Comparison of ENCODE assay signal across 14 mouse cellular contexts in the genomic region with DNA sequence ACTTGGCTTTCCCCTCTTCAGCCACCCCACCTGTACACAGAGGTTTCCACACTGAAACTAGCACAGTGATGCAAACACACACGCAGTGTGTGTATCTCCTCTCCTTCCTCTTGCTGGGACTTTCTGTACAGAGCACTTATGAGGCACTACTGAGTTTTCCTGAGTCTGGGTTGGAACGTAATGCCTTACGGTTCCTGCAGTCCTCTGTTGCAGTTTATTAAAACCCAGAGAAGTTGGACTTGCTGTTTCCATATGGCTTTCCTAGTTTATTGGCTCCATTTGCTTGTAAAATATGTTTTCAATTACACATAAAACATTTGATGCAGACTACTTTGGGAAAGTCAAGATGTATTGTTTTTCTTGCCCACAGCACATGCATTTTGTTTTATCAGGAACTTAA.
"Had no signal": no experiment of that assay in that cellular context is flagged by ENCODE, and none has a peak within 500 bp of the region (broad histone marks: within the 10 kb centered on the region; RNA-seq: fewer than 3 reads in every experiment).

No protein-coding gene starts in this region.

- H3K27me3 ChIP-seq: intestine, embryonic 15.5 days; kidney, embryonic 15.5 days; midbrain, embryonic 13.5 days; neural tube, embryonic 12.5 days; stomach, embryonic 15.5 days had no signal

- H3K4me3 ChIP-seq: intestine, embryonic 15.5 days; kidney, embryonic 15.5 days; left cerebral cortex, adult 2 months; midbrain, embryonic 13.5 days; myocyte; neural tube, embryonic 12.5 days; stomach, embryonic 15.5 days had no signal

- DNase-seq: kidney, adult 18-20 months; kidney, postnatal 25 days; liver; lung, adult 18-20 months; thymus, adult 2 months; thymus, postnatal 36 days had no signal

- ATAC-seq: intestine, embryonic 15.5 days; midbrain, embryonic 13.5 days had no signal

- H3K27ac ChIP-seq: intestine, embryonic 15.5 days; kidney, embryonic 15.5 days; left cerebral cortex, adult 2 months; liver, embryonic 14.5 days; midbrain, embryonic 13.5 days; neural tube, embryonic 12.5 days; stomach, embryonic 15.5 days had no signal

- H3K9me3 ChIP-seq: intestine, embryonic 15.5 days; kidney, embryonic 15.5 days; midbrain, embryonic 13.5 days; neural tube, embryonic 12.5 days; stomach, embryonic 15.5 days had no signal

- H3K9ac ChIP-seq: intestine, embryonic 15.5 days; kidney, embryonic 15.5 days; liver, embryonic 14.5 days; midbrain, embryonic 13.5 days; neural tube, embryonic 12.5 days; stomach, embryonic 15.5 days had no signal

- H3K4me1 ChIP-seq: intestine, embryonic 15.5 days; kidney, embryonic 15.5 days; midbrain, embryonic 13.5 days; neural tube, embryonic 12.5 days; stomach, embryonic 15.5 days had no signal

- H3K4me2 ChIP-seq: intestine, embryonic 15.5 days; kidney, embryonic 15.5 days; midbrain, embryonic 13.5 days; neural tube, embryonic 12.5 days; stomach, embryonic 15.5 days had no signal

- H3K36me3 ChIP-seq: intestine, embryonic 15.5 days; kidney, embryonic 15.5 days; midbrain, embryonic 13.5 days; neural tube, embryonic 12.5 days; stomach, embryonic 15.5 days had no signal
